Mouse (Mus musculus): ENCODE measurements at regions not wholly inside any gene's neighbourhood (a gene's known extent, or its start where the extent isn't known, plus 50 kb on each side); places are given as distances from the start of the nearest gene placed in this dataset.

DNA sequence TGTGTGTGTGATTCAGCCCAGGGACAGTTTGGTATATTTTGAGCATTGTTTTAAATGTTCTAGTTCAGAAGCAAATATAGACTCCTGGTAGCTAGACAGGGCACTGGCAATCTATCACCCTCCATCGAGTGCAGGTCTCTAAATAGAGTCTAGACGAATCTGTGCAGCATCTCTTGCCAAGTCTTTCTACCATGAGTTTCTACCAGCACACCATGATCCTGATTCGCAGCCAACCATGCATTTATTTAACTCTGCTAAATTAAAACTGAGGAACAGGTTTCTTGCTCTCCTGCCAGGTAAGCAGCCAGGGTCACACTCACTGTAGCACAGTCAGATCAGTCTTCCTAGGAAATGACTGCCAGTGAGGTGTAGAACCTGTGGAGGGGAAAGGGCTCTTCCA lies 96.3 kb upstream of the Mast4 start:
- TF ChIP-seq RCOR1 (IDR thresholded peaks at IDR 0.05; ENCODE audit: low read depth, low read length) (no peak), EP300 (IDR thresholded peaks at IDR 0.05; ENCODE audit: low read depth in 1 of 2, low read length in 2 of 2) (no peak), CTCF (IDR thresholded peaks at IDR 0.05 in 2 of 3, conservative IDR thresholded peaks at IDR 0.05 in 1 of 3; ENCODE audit: control insufficient read depth in 1 of 3, insufficient read depth in 1 of 3, low read depth in 2 of 3, low read length in 3 of 3, poor library complexity in 1 of 3, severe bottlenecking in 1 of 3) (no peak), ZKSCAN1 (IDR thresholded peaks at IDR 0.05; ENCODE audit: low read depth, low read length) (no peak), TAL1 (IDR thresholded peaks at IDR 0.05; ENCODE audit: low read length) (no peak), JUND (IDR thresholded peaks at IDR 0.05; ENCODE audit: low read depth, low read length) (no peak), MXI1 (IDR thresholded peaks at IDR 0.05; ENCODE audit: low read depth, low read length) (no peak), UBTF (IDR thresholded peaks at IDR 0.05; ENCODE audit: borderline replicate concordance, insufficient read depth, low read depth, low read length) (no peak), MYC (IDR thresholded peaks at IDR 0.05; ENCODE audit: low read depth, low read length) (no peak), NELFE (IDR thresholded peaks at IDR 0.05; ENCODE audit: low read depth, low read length) (no peak), RAD21 (IDR thresholded peaks at IDR 0.05; ENCODE audit: low read depth, low read length) (no peak), POLR2A (IDR thresholded peaks at IDR 0.05; ENCODE audit: control insufficient read depth in 1 of 2, insufficient read depth in 1 of 2, low read depth in 1 of 2, low read length in 2 of 2, poor library complexity in 1 of 2) (no peak), GATA1 (IDR thresholded peaks at IDR 0.05; ENCODE audit: low read depth, low read length) (no peak)
